Comparison of ENCODE assay signal across 10 mouse cellular contexts in genomic region chr6:15378261-15378660, GRCm38 (mm10).
A peak's percentile ranks its signal among the peaks of the same experiment; 100 is the strongest.
DNase-seq lines count a peak whose midpoint lies in the region; ATAC-seq and TF ChIP-seq lines count a peak whose summit lies in the region.
"Had no signal": no experiment of that assay in that cellular context is flagged by ENCODE, and none has a peak within 500 bp of the region (broad histone marks: within the 10 kb centered on the region; RNA-seq: fewer than 3 reads in every experiment).

No protein-coding gene starts in this region.

- H3K9me3 ChIP-seq in forebrain, postnatal 0 days (ENCODE audit: low read length) = no peaks in the 10 kb centered on the region
- no peaks in the 10 kb centered on the region for H3K9me3 ChIP-seq in neural tube, embryonic 14.5 days (ENCODE audit: control insufficient read depth, low read length)
- H3K9me3 ChIP-seq in stomach, postnatal 0 days (ENCODE audit: control insufficient read depth, low read length) = no peaks in the 10 kb centered on the region
- no peaks in the 10 kb centered on the region for H3K9me3 ChIP-seq in lung, postnatal 0 days (ENCODE audit: low read length)

- 0 out of 2 replicates have a peak overlapping the region, but pooled peaks have one; percentile 9 for H3K27ac ChIP-seq in forebrain, postnatal 0 days (ENCODE audit: low read depth, low read length)
- no peak overlapping the region for H3K27ac ChIP-seq in neural tube, embryonic 14.5 days (ENCODE audit: low read depth, low read length)
- H3K27ac ChIP-seq in stomach, postnatal 0 days (replicated peaks) = no peak overlapping the region
- no peak overlapping the region for H3K27ac ChIP-seq in gastrocnemius, adult 2 months
- H3K27ac ChIP-seq in lung, postnatal 0 days (ENCODE audit: low read length) = no peak overlapping the region

- TF ChIP-seq EP300 in stomach, postnatal 0 days (optimal IDR thresholded peaks at IDR 0.05) = no peak
- TF ChIP-seq EP300 in lung, postnatal 0 days (IDR thresholded peaks at IDR 0.05) = no peak

- no peaks in the 10 kb centered on the region for H3K27me3 ChIP-seq in forebrain, postnatal 0 days (ENCODE audit: insufficient read depth, low read length)
- H3K27me3 ChIP-seq in neural tube, embryonic 14.5 days (ENCODE audit: control insufficient read depth, insufficient read depth, low read length) = no peaks in the 10 kb centered on the region
- no peaks in the 10 kb centered on the region for H3K27me3 ChIP-seq in stomach, postnatal 0 days (ENCODE audit: control insufficient read depth, insufficient read depth, low read length)
- no peaks in the 10 kb centered on the region for H3K27me3 ChIP-seq in lung, postnatal 0 days (replicated peaks; ENCODE audit: insufficient read depth, low read length)

- intact Hi-C loops in gastrocnemius, adult 2 months (cut with DNase I) = no loop called here

- DNase-seq in retina, postnatal 1 day = peak; percentile 31
- no peak for DNase-seq in retina, embryonic 14.5 days (ENCODE audit: low spot score)
- DNase-seq in forebrain, postnatal 0 days = no peak
- peak; percentile 71 for DNase-seq in kidney, adult 9 months
- DNase-seq in stomach, postnatal 0 days (ENCODE audit: low spot score) = no peak
- DNase-seq in gastrocnemius, adult 2 months = no peak
- DNase-seq in lung, postnatal 0 days (ENCODE audit: low spot score) = no peak
- DNase-seq: adrenal gland, postnatal 36 days; cerebellum, adult 2 months had no signal

- no peak for TF ChIP-seq CTCF in forebrain, postnatal 0 days (IDR thresholded peaks at IDR 0.05; ENCODE audit: low read depth)
- TF ChIP-seq CTCF in stomach, postnatal 0 days (IDR thresholded peaks at IDR 0.05; ENCODE audit: low read depth) = no peak
- no peak for TF ChIP-seq CTCF in gastrocnemius, adult 2 months (IDR thresholded peaks at IDR 0.05)
- no peak for TF ChIP-seq CTCF in lung, postnatal 0 days (IDR thresholded peaks at IDR 0.05)

- no peaks in the 10 kb centered on the region for H3K4me1 ChIP-seq in forebrain, postnatal 0 days (ENCODE audit: insufficient read depth)
- no peaks in the 10 kb centered on the region for H3K4me1 ChIP-seq in neural tube, embryonic 14.5 days (ENCODE audit: control insufficient read depth, insufficient read depth, low read length)
- H3K4me1 ChIP-seq in stomach, postnatal 0 days (replicated peaks; ENCODE audit: control insufficient read depth, insufficient read depth) = no peaks in the 10 kb centered on the region
- H3K4me1 ChIP-seq in lung, postnatal 0 days (ENCODE audit: insufficient read depth, low read depth, low read length) = no peaks in the 10 kb centered on the region

- WGBS in forebrain, postnatal 0 days = 19% methylated on average over 5 of the region's 5 CpGs
- WGBS in neural tube, embryonic 14.5 days = 17% methylated on average over 5 of the region's 5 CpGs
- 41% methylated on average over 5 of the region's 5 CpGs for WGBS in stomach, postnatal 0 days
- whole genome bisulfite sequencing in lung, postnatal 0 days = 45% methylated on average over 5 of the region's 5 CpGs

- H3K4me3 ChIP-seq in forebrain, postnatal 0 days (ENCODE audit: low read depth, low read length) = no peak overlapping the region
- H3K4me3 ChIP-seq in neural tube, embryonic 14.5 days (ENCODE audit: low read depth, low read length) = no peak overlapping the region
- no peak overlapping the region for H3K4me3 ChIP-seq in stomach, postnatal 0 days (ENCODE audit: low read depth, low read length)
- H3K4me3 ChIP-seq in gastrocnemius, adult 2 months = no peak overlapping the region
- H3K4me3 ChIP-seq in lung, postnatal 0 days (ENCODE audit: low read depth, low read length) = no peak overlapping the region

- no peak overlapping the region for H3K4me2 ChIP-seq in forebrain, postnatal 0 days (ENCODE audit: low read depth)
- H3K4me2 ChIP-seq in neural tube, embryonic 14.5 days (ENCODE audit: low read depth, low read length) = no peak overlapping the region
- no peak overlapping the region for H3K4me2 ChIP-seq in stomach, postnatal 0 days (replicated peaks; ENCODE audit: low read depth)
- no peak overlapping the region for H3K4me2 ChIP-seq in lung, postnatal 0 days (replicated peaks; ENCODE audit: low read depth, low read length)

- H3K9ac ChIP-seq in forebrain, postnatal 0 days = no peak overlapping the region
- H3K9ac ChIP-seq in neural tube, embryonic 14.5 days (replicated peaks; ENCODE audit: low read depth, low read length) = no peak overlapping the region
- no peak overlapping the region for H3K9ac ChIP-seq in stomach, postnatal 0 days (ENCODE audit: low read length)
- no peak overlapping the region for H3K9ac ChIP-seq in lung, postnatal 0 days (replicated peaks; ENCODE audit: low read depth)

- H3K36me3 ChIP-seq in forebrain, postnatal 0 days (ENCODE audit: insufficient read depth) = no peaks in the 10 kb centered on the region
- H3K36me3 ChIP-seq in neural tube, embryonic 14.5 days (ENCODE audit: control insufficient read depth, insufficient read depth, low read length) = no peaks in the 10 kb centered on the region
- no peaks in the 10 kb centered on the region for H3K36me3 ChIP-seq in stomach, postnatal 0 days (ENCODE audit: control insufficient read depth, insufficient read depth, low read length)
- no peaks in the 10 kb centered on the region for H3K36me3 ChIP-seq in lung, postnatal 0 days (ENCODE audit: insufficient read depth, low read length)

- peak; percentile 32; the same call in 1 of the 2 replicates for ATAC-seq in forebrain, postnatal 0 days
- ATAC-seq in neural tube, embryonic 14.5 days (ENCODE audit: low read depth) = peak; percentile 41; the same call in 1 of the 2 replicates
- no peak for ATAC-seq in stomach, postnatal 0 days (ENCODE audit: low FRiP score, low TSS enrichment)
- ATAC-seq in lung, postnatal 0 days = no peak

Comparison
In these comparisons a context has a peak if more than half of its experiments do, and no peak if none do; other contexts are left out.
1. DNase-seq: peak in retina, postnatal 1 day (single experiment) and kidney, adult 9 months (single experiment); none in retina, embryonic 14.5 days (single experiment), forebrain, postnatal 0 days (single experiment), stomach, postnatal 0 days (single experiment), gastrocnemius, adult 2 months (single experiment) and lung, postnatal 0 days (single experiment).
2. ATAC-seq: peak in forebrain, postnatal 0 days (single experiment) and neural tube, embryonic 14.5 days (single experiment); none in stomach, postnatal 0 days (single experiment) and lung, postnatal 0 days (single experiment).